Mouse (Mus musculus) MEL (cell line): ENCODE measurements at regions not wholly inside any gene's neighbourhood (a gene's known extent, or its start where the extent isn't known, plus 50 kb on each side); places are given as distances from the start of the nearest gene placed in this dataset.

Experiments
- DNase-seq: peaks from one replicate; pipeline ENCODE4 v3.0.0; 2011; ENCODE audit warnings: low read depth, low spot score
- H3K27ac ChIP-seq: 2 replicates; pipeline ENCODE4 v1.5.1; 2012; ENCODE audit warnings: low read depth, mild to moderate bottlenecking, control low read depth, low read length, moderate library complexity; ENCODE audit not compliant: control insufficient read depth
- H3K27me3 ChIP-seq, 2 experiments: fragments of 150-350 bp in 1 of 2; sonication (generic) in 1 of 2; 2 replicates each; pipeline ENCODE4 v1.6.1; 2012; ENCODE audit warnings: low read length in 2 of 2, mild to moderate bottlenecking in 2 of 2, improper control_type of control experiment in 1 of 2, moderate library complexity in 1 of 2; ENCODE audit not compliant: insufficient read depth in 2 of 2, control insufficient read depth in 1 of 2
- H3K36me3 ChIP-seq, 2 experiments: 2 replicates each; pipeline ENCODE4 v1.6.1; 2012 to 2014; ENCODE audit warnings: low read length in 2 of 2, improper control_type of control experiment in 1 of 2, inconsistent platforms in 1 of 2, mild to moderate bottlenecking in 1 of 2; ENCODE audit not compliant: insufficient read depth in 2 of 2, control insufficient read depth in 1 of 2
- H3K4me1 ChIP-seq, 2 experiments: fragments of 150-350 bp in 1 of 2; sonication (generic) in 1 of 2; 2 replicates each; pipeline ENCODE4 v1.6.1; 2012; ENCODE audit warnings: low read length in 2 of 2, improper control_type of control experiment in 1 of 2, mild to moderate bottlenecking in 1 of 2; ENCODE audit not compliant: insufficient read depth in 2 of 2, control insufficient read depth in 1 of 2
- H3K4me3 ChIP-seq, 2 experiments: fragments of 150-350 bp in 1 of 2; sonication (generic) in 1 of 2; 2 replicates each; pipeline ENCODE4 v1.5.1; 2012; ENCODE audit warnings: low read depth in 2 of 2, low read length in 2 of 2, mild to moderate bottlenecking in 2 of 2, moderate library complexity in 2 of 2, control low read depth in 1 of 2, improper control_type of control experiment in 1 of 2; ENCODE audit not compliant: control insufficient read depth in 1 of 2, insufficient read depth in 1 of 2
- H3K79me2 ChIP-seq: 2 replicates; pipeline ENCODE4 v1.6.1; 2012; ENCODE audit warnings: mild to moderate bottlenecking, low read length, moderate library complexity; ENCODE audit not compliant: control insufficient read depth, poor library complexity, insufficient read depth
- H3K9ac ChIP-seq: 2 replicates; pipeline ENCODE4 v1.6.1; 2012; ENCODE audit warnings: low read depth, mild to moderate bottlenecking, control low read depth, low read length, moderate library complexity; ENCODE audit not compliant: control insufficient read depth, poor library complexity, severe bottlenecking
- H3K9me3 ChIP-seq: fragments of 150-350 bp; sonication (generic); replicated peaks from 2 replicates; pipeline ENCODE4 v1.6.1; 2012; ENCODE audit warnings: mild to moderate bottlenecking, low read length, improper control_type of control experiment, moderate library complexity; ENCODE audit not compliant: insufficient read depth
- BHLHE40 ChIP-seq: IDR thresholded peaks from 2 replicates; pipeline ENCODE4 v1.6.1; 2012; ENCODE audit warnings: low read depth, mild to moderate bottlenecking, inconsistent platforms, low read length, improper control_type of control experiment, borderline replicate concordance
- CHD2 ChIP-seq: IDR thresholded peaks from 2 replicates; pipeline ENCODE4 v1.6.1; 2011; ENCODE audit warnings: low read length, improper control_type of control experiment
- CTCF ChIP-seq, 3 experiments: IDR thresholded peaks in 2 of 3; conservative IDR thresholded peaks in 1 of 3; 2 replicates each; pipeline ENCODE4 v1.5.1; 2011 to 2012; ENCODE audit warnings: low read length in 3 of 3, low read depth in 2 of 3, mild to moderate bottlenecking in 2 of 3, improper control_type of control experiment in 1 of 3, inconsistent platforms in 1 of 3, mixed read lengths in 1 of 3, moderate library complexity in 1 of 3; ENCODE audit not compliant: control insufficient read depth in 1 of 3, insufficient read depth in 1 of 3, poor library complexity in 1 of 3, severe bottlenecking in 1 of 3
- MEF2A ChIP-seq: IDR thresholded peaks from 2 replicates; pipeline ENCODE4 v1.6.1; 2014; ENCODE audit warnings: low read depth, mild to moderate bottlenecking, inconsistent platforms, low read length, improper control_type of control experiment; ENCODE audit not compliant: poor library complexity, insufficient replicate concordance, severe bottlenecking; ENCODE audit errors: extremely low read depth
- NELFE ChIP-seq: IDR thresholded peaks from 2 replicates; pipeline ENCODE4 v1.6.1; 2011; ENCODE audit warnings: low read depth, low read length, improper control_type of control experiment
- NRF1 ChIP-seq: IDR thresholded peaks from 2 replicates; pipeline ENCODE4 v1.6.1; 2014; ENCODE audit warnings: low read depth, mild to moderate bottlenecking, inconsistent platforms, low read length, improper control_type of control experiment, moderate library complexity; ENCODE audit not compliant: poor library complexity, insufficient read depth, severe bottlenecking
- RAD21 ChIP-seq: IDR thresholded peaks from 2 replicates; pipeline ENCODE4 v1.6.1; 2011; ENCODE audit warnings: mild to moderate bottlenecking, low read depth, low read length, improper control_type of control experiment
- RCOR1 ChIP-seq: IDR thresholded peaks from 2 replicates; pipeline ENCODE4 v1.6.1; 2012; ENCODE audit warnings: low read depth, mild to moderate bottlenecking, inconsistent platforms, low read length, improper control_type of control experiment
- SIN3A ChIP-seq: IDR thresholded peaks from 2 replicates; pipeline ENCODE4 v1.6.1; 2012; ENCODE audit warnings: low read length, improper control_type of control experiment, inconsistent platforms
- TAL1 ChIP-seq: IDR thresholded peaks from 2 replicates; pipeline ENCODE4 v1.6.1; 2012; ENCODE audit warnings: mild to moderate bottlenecking, inconsistent platforms, low read length, moderate library complexity, mixed read lengths
- TBP ChIP-seq: IDR thresholded peaks from 2 replicates; pipeline ENCODE4 v1.8.0; 2011; ENCODE audit warnings: low read depth, low read length, improper control_type of control experiment
- USF1 ChIP-seq: IDR thresholded peaks from 2 replicates; pipeline ENCODE4 v1.6.1; 2014; ENCODE audit warnings: low read depth, mild to moderate bottlenecking, inconsistent platforms, low read length, improper control_type of control experiment, moderate library complexity
- USF2 ChIP-seq, 2 experiments: IDR thresholded peaks; 2 replicates each; pipeline ENCODE4 v1.6.1; 2011 to 2012; ENCODE audit warnings: improper control_type of control experiment in 2 of 2, low read length in 2 of 2, borderline replicate concordance in 1 of 2, inconsistent platforms in 1 of 2, low read depth in 1 of 2, mild to moderate bottlenecking in 1 of 2; ENCODE audit not compliant: insufficient read depth in 1 of 2
- ZC3H11A ChIP-seq: IDR thresholded peaks from 2 replicates; pipeline ENCODE4 v1.6.1; 2012; ENCODE audit warnings: low read depth, mild to moderate bottlenecking, inconsistent platforms, low read length, improper control_type of control experiment
- ZMIZ1 ChIP-seq: IDR thresholded peaks from 2 replicates; pipeline ENCODE4 v1.6.1; 2012; ENCODE audit warnings: low read depth, mild to moderate bottlenecking, inconsistent platforms, low read length, improper control_type of control experiment, moderate library complexity

GRCm38 (mm10) chr7:69487111-69487510, 738.1 kb upstream of the Arrdc4 start:
- DNase-seq, result peak; percentile 2
- Histone ChIP-seq H3K27me3 (no peaks in the 10 kb centered on the region), H3K27ac (no peak overlapping the region), H3K9ac (no peak overlapping the region), H3K4me3 (no peak overlapping the region), H3K36me3 (no peaks in the 10 kb centered on the region), H3K4me1 (no peaks in the 10 kb centered on the region), H3K9me3 (no peaks in the 10 kb centered on the region), H3K79me2 (no peaks in the 10 kb centered on the region)
- TF ChIP-seq TAL1, result no peak

- Histone ChIP-seq H3K79me2 (no peaks in the 10 kb centered on the region), H3K36me3 (no peaks in the 10 kb centered on the region), H3K9me3 (no peaks in the 10 kb centered on the region), H3K9ac (no peak overlapping the region), H3K4me3 (no peak overlapping the region), H3K27me3 (no peaks in the 10 kb centered on the region), H3K4me1 (no peaks in the 10 kb centered on the region), H3K27ac (no peak overlapping the region)
- DNase-seq, result no peak
- TF ChIP-seq CTCF (IDR thresholded peaks at IDR 0.05 in 2 of 3, conservative IDR thresholded peaks at IDR 0.05 in 1 of 3; ENCODE audit: control insufficient read depth in 1 of 3, insufficient read depth in 1 of 3, low read depth in 2 of 3, low read length in 3 of 3, poor library complexity in 1 of 3, severe bottlenecking in 1 of 3) (no peak), ZC3H11A (no peak), RAD21 (no peak), BHLHE40 (no peak), NELFE (no peak), SIN3A (no peak), NRF1 (no peak), ZMIZ1 (no peak), CHD2 (no peak), MEF2A (no peak), USF2 (IDR thresholded peaks at IDR 0.05; ENCODE audit: borderline replicate concordance in 1 of 2, insufficient read depth in 1 of 2, low read depth in 1 of 2, low read length in 2 of 2) (no peak), TBP (no peak), USF1 (no peak), RCOR1 (no peak)
Observed at GRCm38 (mm10) chr7:69484552-69484951, 735.5 kb upstream of the Arrdc4 start.
